Mouse (Mus musculus) cortical plate, adult 2 months (tissue): ENCODE measurements around the gene Plppr2. TPM values are rescaled to one million over a fixed set of nuclear protein-coding genes. Genes with fewer than 3 reads are reported as not detected.

Experiments
- H3K27ac ChIP-seq: fragments of 200-500 bp; 2 replicates; pipeline ENCODE4 v1.5.1; 2012; ENCODE audit warnings: low read length, control low read depth, inconsistent platforms; ENCODE audit not compliant: insufficient read depth
- H3K4me1 ChIP-seq: fragments of 200-500 bp; 2 replicates; pipeline ENCODE4 v1.6.1; 2011; ENCODE audit warnings: low read length; ENCODE audit not compliant: control insufficient read depth, insufficient read depth
- H3K4me3 ChIP-seq: fragments of 200-500 bp; 2 replicates; pipeline ENCODE4 v1.5.1; 2011; ENCODE audit warnings: mild to moderate bottlenecking, low read length, control low read depth; ENCODE audit not compliant: insufficient read depth
- CTCF ChIP-seq: fragments of 200-500 bp; IDR thresholded peaks from 2 replicates; pipeline ENCODE4 v1.5.1; 2011; ENCODE audit warnings: mild to moderate bottlenecking, control low read depth, low read length; ENCODE audit not compliant: insufficient read depth; ENCODE audit errors: extremely low read depth
- POLR2A ChIP-seq: fragments of 200-500 bp; IDR thresholded peaks from 2 replicates; pipeline ENCODE4 v1.6.1; 2011; ENCODE audit warnings: mild to moderate bottlenecking, low read length, control low read depth; ENCODE audit not compliant: insufficient read depth; ENCODE audit errors: extremely low read depth
- polyA plus RNA-seq: library from polyadenylated mRNA; depleted of rRNA; stranded (reverse); fragments of >200 nt; gene quantifications from 2 replicates; pipeline ENCODE4 v1.2.3, GENCODE M21; 2012; rRNA removed

The Plppr2 gene
- polyA plus RNA-seq, 1 experiment = 183 TPM

GRCm38 (mm10) chr9:21992227-21992626, 55.4 kb downstream of the Plppr2 start:
- Histone ChIP-seq H3K27ac (no peak overlapping the region), H3K4me1 (0 out of 2 replicates have a peak, but pooled peaks cover 2% of the 10 kb centered on the region), H3K4me3 (no peak overlapping the region)
- TF ChIP-seq CTCF = no peak
- TF ChIP-seq POLR2A = no peak

- Histone ChIP-seq H3K27ac (no peak overlapping the region), H3K4me1 (no peaks in the 10 kb centered on the region), H3K4me3 (no peak overlapping the region)
- no peak for TF ChIP-seq POLR2A
- TF ChIP-seq CTCF = no peak
These were observed 59.5 kb downstream of the Plppr2 start for GRCm38 (mm10) chr9:21996178-21996867.

Other genes with a start within 250 kb of the Plppr2 start
- gene Ldlr, start 213.6 kb upstream of the Plppr2 start, polyA plus RNA-seq = 16.6 and 17.9 TPM in 2 replicates
- 2.3 and 3.3 TPM in 2 replicates for gene Spc24, start 176.7 kb upstream of the Plppr2 start, polyA plus RNA-seq
- gene Kank2, start 138.3 kb upstream of the Plppr2 start, polyA plus RNA-seq = 6.1 and 6.2 TPM in 2 replicates
- gene Angptl8, start 101.5 kb upstream of the Plppr2 start, polyA plus RNA-seq = not detected in 2 replicates
- 42.3 and 42.6 TPM in 2 replicates for gene Dock6, start 84.4 kb upstream of the Plppr2 start, polyA plus RNA-seq
- gene Rab3d, start 18.8 kb upstream of the Plppr2 start, polyA plus RNA-seq = 14.3 and 15.6 TPM in 2 replicates
- 24.4 and 27.3 TPM in 2 replicates for gene Ccdc159, start 9.6 kb upstream of the Plppr2 start, polyA plus RNA-seq
- gene Tmem205, start 9.5 kb upstream of the Plppr2 start, polyA plus RNA-seq = 57.0 and 57.7 TPM in 2 replicates
- 7.3 and 8.1 TPM in 2 replicates for gene Swsap1, start 18.7 kb downstream of the Plppr2 start, polyA plus RNA-seq
- gene Epor, start 26.5 kb downstream of the Plppr2 start, polyA plus RNA-seq = 12.6 and 15.3 TPM in 2 replicates
- 5.2 and 5.4 TPM in 2 replicates for gene Rgl3, start 52.4 kb downstream of the Plppr2 start, polyA plus RNA-seq
- gene Ccdc151, start 65.6 kb downstream of the Plppr2 start, polyA plus RNA-seq = 7.7 and 7.9 TPM in 2 replicates
- 99.1 and 103 TPM in 2 replicates for gene Prkcsh, start 65.8 kb downstream of the Plppr2 start, polyA plus RNA-seq
- 115 and 117 TPM in 2 replicates for gene Elavl3, start 115.0 kb downstream of the Plppr2 start, polyA plus RNA-seq
- 0.21 TPM in 1 of 2 replicates, not detected in the other for gene Gm49318, start 134.2 kb downstream of the Plppr2 start, polyA plus RNA-seq
- gene Zfp653, start 134.3 kb downstream of the Plppr2 start, polyA plus RNA-seq = 34.6 and 36.4 TPM in 2 replicates
- gene Ecsit, start 148.4 kb downstream of the Plppr2 start, polyA plus RNA-seq = 57.4 and 62.3 TPM in 2 replicates
- gene Cnn1, start 162.2 kb downstream of the Plppr2 start, polyA plus RNA-seq = 1.2 and 2.2 TPM in 2 replicates
- gene Elof1, start 180.1 kb downstream of the Plppr2 start, polyA plus RNA-seq = 122 and 131 TPM in 2 replicates
- gene Acp5, start 198.7 kb downstream of the Plppr2 start, polyA plus RNA-seq = 0.71 and 0.76 TPM in 2 replicates
- 89.9 and 97.3 TPM in 2 replicates for gene Pigyl, start 219.8 kb downstream of the Plppr2 start, polyA plus RNA-seq